Mouse (Mus musculus): Measurements from ENCODE around the gene Atp6v1fnb. TPM values are rescaled to one million over a fixed set of nuclear protein-coding genes. Genes with fewer than 3 reads are reported as not detected.

The Atp6v1fnb gene
- polyA plus RNA-seq, 1 experiment, result 0.20 TPM

DNA sequence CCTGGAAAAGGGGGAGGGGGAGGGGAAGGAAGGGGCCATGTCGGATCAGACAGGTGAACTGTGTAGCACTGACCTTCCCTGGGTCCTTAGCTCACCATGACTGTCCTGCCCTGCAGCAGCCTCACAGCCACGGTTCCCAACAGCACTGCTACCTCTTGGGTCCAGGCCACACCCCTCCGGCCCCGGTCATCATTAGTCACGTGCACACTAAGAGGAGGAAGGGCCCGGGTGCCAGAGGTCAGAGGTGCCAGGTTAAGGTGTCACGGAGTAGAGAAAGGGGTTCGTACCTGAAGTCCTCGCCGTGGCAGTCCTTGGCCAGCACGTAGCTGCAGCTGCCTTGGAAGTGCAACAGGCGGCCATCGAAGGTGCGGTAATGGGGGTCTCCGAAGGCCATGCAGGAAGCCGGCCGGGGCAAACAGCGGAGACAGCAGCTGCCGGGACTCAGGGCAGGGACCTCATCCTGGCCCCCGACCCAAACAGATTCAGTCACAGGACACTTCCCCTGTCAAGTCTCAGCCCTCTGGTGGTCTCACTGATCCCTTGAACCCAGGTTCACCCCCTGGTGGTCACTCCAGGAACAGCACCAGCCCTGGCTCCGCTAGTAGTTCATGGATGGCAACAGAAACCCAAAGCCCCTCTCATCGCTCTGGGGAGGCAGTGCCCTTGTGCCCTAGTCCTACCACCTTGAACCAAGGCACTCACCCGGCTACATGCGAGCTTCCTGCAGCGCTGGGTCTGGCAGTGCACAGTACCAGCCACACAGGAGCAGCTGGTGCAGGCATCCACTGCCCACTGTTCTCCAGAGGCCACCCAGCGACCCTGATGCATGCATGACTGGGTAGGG, 13.7 kb downstream of the Atp6v1fnb start:
- 8% methylated on average over 26 of the region's 26 CpGs for WGBS
- peaks cover 2% of the 10 kb centered on the region; the same call in 1 of the 2 replicates for H3K4me1 ChIP-seq (ENCODE audit: control insufficient read depth, insufficient read depth, low read length)
- TF ChIP-seq CTCF (IDR thresholded peaks at IDR 0.05; ENCODE audit: insufficient read depth, low read length), result peak; percentile 92
- no peak for TF ChIP-seq POLR2A (IDR thresholded peaks at IDR 0.05; ENCODE audit: borderline replicate concordance, extremely low read depth, low read depth, low read length)
- DNase-seq, result peak; percentile 64
- H3K4me3 ChIP-seq (replicated peaks; ENCODE audit: extremely low read depth, low read depth, low read length), result peak overlapping the region; percentile 52

DNA sequence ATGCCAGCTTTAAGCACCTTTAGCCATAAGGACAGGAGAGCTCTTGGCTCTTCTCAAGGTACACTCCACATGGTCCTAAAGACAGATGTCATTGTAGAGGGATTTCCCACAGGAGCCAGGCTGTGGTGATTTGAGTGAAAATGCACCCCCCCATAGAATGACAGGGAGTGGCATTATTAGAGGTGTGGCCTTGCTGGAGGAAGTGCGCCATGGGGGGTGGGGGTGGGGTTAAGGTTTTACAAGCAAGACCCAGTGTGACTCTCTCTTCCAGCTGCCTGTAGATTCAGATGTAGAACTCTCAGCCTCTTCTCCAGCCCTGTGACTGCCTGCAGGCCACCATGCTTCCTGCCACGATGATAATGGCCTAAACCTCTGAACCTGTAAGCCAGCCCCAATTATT, 14.7 kb downstream of the Atp6v1fnb start:
- DNase-seq, result no peak
- H3K4me1 ChIP-seq (ENCODE audit: control insufficient read depth, insufficient read depth, low read length), result peaks cover 2% of the 10 kb centered on the region; the same call in 1 of the 2 replicates
- WGBS, result 54% methylated on average over 2 of the region's 2 CpGs
- H3K4me3 ChIP-seq (replicated peaks; ENCODE audit: extremely low read depth, low read depth, low read length), result no peak overlapping the region
- TF ChIP-seq CTCF (IDR thresholded peaks at IDR 0.05; ENCODE audit: insufficient read depth, low read length) (no peak), POLR2A (IDR thresholded peaks at IDR 0.05; ENCODE audit: borderline replicate concordance, extremely low read depth, low read depth, low read length) (no peak)

DNA sequence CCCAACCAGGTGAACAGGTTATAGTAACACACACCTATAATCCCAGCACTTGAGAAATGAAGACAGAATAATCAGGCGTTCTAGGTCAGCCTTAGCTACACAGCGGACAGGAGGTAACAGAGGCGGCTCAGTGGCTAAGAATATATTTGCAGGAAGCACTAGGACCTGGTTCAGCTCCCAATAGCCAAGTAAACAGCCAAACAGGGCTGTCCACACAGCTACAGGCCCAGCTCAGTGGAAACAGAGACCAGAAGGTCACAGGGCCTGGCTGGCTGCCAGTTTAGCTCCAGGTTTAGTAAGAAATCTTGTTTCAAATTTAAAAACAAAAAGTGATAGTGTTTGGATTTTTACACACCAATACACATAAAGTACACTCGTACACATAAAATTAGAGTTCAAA, 22.9 kb downstream of the Atp6v1fnb start:
- Histone ChIP-seq H3K4me3 (replicated peaks; ENCODE audit: extremely low read depth, low read depth, low read length) (no peak overlapping the region), H3K4me1 (ENCODE audit: control insufficient read depth, insufficient read depth, low read length) (no peaks in the 10 kb centered on the region)
- no peak for TF ChIP-seq POLR2A (IDR thresholded peaks at IDR 0.05; ENCODE audit: borderline replicate concordance, extremely low read depth, low read depth, low read length)
- TF ChIP-seq CTCF (IDR thresholded peaks at IDR 0.05; ENCODE audit: insufficient read depth, low read length), result no peak
- 72% methylated on average over 4 of the region's 4 CpGs for WGBS
- DNase-seq, result no peak

DNA sequence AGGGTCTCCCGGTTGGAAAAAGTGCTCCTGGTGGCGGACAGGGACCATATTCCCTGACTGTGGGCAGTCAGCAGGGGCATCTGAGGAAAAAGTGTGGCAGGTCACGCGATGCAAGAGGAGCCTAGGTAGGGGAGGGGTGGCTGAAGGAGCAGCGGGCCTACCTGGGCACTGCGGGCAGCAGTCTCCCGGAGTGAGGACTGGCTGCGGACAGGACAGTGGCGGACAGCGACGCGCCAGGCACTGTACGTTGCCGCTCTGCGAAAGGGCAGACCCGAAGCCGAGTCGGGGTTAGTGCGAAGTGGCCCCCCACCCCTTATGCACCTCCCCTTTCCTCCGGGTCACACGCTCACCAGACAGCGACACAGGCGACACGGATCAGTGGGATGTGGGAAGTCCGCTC, 25.0 kb downstream of the Atp6v1fnb start:
- no peak for DNase-seq
- Histone ChIP-seq H3K4me3 (replicated peaks; ENCODE audit: extremely low read depth, low read depth, low read length) (no peak overlapping the region), H3K4me1 (ENCODE audit: control insufficient read depth, insufficient read depth, low read length) (no peaks in the 10 kb centered on the region)
- WGBS, result 32% methylated on average over 25 of the region's 25 CpGs
- TF ChIP-seq CTCF (IDR thresholded peaks at IDR 0.05; ENCODE audit: insufficient read depth, low read length), result no peak
- no peak for TF ChIP-seq POLR2A (IDR thresholded peaks at IDR 0.05; ENCODE audit: borderline replicate concordance, extremely low read depth, low read depth, low read length)

DNA sequence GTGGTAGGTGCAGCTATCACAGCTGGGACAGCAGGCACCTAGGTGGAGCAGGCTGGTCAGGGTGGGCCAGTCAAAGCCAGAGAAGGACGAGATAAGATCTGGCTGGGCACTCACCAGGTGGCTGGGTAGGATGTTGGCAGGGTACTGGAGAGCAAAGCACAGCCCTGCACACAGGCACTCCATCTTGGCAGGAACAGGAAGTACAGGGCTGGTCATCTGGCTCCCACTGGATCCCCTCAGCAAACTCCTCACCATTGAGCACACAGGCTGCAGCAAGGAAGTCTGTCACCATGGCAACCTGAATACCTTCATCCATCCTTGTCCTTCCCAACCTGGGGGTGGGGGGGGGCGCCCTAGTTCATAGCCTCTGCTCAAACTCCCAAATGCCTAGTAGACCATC, 26.6 kb downstream of the Atp6v1fnb start:
- no peak for DNase-seq
- no peak for TF ChIP-seq POLR2A (IDR thresholded peaks at IDR 0.05; ENCODE audit: borderline replicate concordance, extremely low read depth, low read depth, low read length)
- no peak for TF ChIP-seq CTCF (IDR thresholded peaks at IDR 0.05; ENCODE audit: insufficient read depth, low read length)
- Histone ChIP-seq H3K4me1 (ENCODE audit: control insufficient read depth, insufficient read depth, low read length) (no peaks in the 10 kb centered on the region), H3K4me3 (replicated peaks; ENCODE audit: extremely low read depth, low read depth, low read length) (no peak overlapping the region)
- 37% methylated on average over 2 of the region's 2 CpGs for WGBS

DNA sequence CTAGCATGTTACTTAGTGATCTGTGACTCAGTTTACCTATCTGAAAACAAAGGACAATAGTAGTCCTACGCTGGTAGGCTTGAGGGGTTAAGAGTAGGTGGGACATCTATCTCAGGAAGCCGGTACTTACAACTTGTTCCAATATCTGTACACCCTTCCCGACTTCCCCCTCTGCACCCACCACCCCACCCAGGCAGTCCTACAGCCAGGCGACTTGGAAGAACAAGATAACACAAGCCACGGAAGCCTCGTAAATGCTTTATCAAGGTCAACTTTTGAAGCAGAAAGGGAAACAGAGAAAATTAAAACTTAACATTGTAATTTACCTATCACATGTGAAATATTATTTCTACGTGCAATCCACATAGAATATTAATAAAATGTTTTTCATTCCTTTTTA, 28.9 kb downstream of the Atp6v1fnb start:
- WGBS, result 86% methylated on average over 7 of the region's 7 CpGs
- TF ChIP-seq POLR2A (IDR thresholded peaks at IDR 0.05; ENCODE audit: borderline replicate concordance, extremely low read depth, low read depth, low read length) (no peak), CTCF (IDR thresholded peaks at IDR 0.05; ENCODE audit: insufficient read depth, low read length) (no peak)
- no peaks in the 10 kb centered on the region for H3K4me1 ChIP-seq (ENCODE audit: control insufficient read depth, insufficient read depth, low read length)
- DNase-seq, result no peak
- H3K4me3 ChIP-seq (replicated peaks; ENCODE audit: extremely low read depth, low read depth, low read length), result no peak overlapping the region

DNA sequence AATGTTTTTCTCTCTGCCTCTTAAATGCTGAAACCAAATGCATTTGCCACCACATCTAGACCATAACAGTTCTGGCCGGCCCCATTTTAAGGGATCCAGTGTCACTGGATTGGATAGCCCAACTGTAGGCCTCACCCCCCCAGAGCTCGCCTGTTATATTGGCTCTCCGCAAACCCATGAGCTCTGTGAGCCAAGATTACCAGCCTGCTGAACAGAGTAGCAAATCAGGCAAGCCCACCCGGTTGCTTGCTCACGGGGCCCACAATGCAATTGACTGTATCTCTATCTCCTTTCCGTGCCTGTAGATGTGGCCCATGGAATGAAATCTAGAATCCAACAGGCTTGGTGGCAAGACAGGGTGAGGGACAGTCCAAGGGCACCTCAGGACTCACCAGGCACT, 29.6 kb downstream of the Atp6v1fnb start:
- H3K4me1 ChIP-seq (ENCODE audit: control insufficient read depth, insufficient read depth, low read length), result no peaks in the 10 kb centered on the region
- WGBS, result 92% methylated on average over 6 of the region's 6 CpGs
- no peak overlapping the region for H3K4me3 ChIP-seq (replicated peaks; ENCODE audit: extremely low read depth, low read depth, low read length)
- TF ChIP-seq POLR2A (IDR thresholded peaks at IDR 0.05; ENCODE audit: borderline replicate concordance, extremely low read depth, low read depth, low read length), result no peak
- no peak for TF ChIP-seq CTCF (IDR thresholded peaks at IDR 0.05; ENCODE audit: insufficient read depth, low read length)
- no peak for DNase-seq

DNA sequence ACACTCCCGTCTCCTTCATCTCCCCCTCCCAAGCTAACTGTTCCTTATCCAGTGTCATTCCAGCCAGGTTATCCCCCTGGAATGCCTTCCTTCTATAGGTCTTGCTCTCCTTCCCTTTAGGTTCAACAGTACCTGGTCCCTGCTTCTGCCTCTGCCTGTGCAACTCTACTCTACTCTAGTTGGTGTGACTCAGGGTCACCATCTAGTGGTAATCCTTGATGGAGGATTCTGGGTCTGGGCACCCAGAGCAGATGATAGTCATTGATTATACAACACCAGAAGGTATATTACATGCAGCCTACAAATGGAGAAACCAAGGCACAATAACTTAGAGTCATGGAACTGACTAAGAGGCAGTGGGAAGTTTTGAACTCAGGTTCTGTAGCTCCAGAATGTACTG, 30.4 kb downstream of the Atp6v1fnb start:
- no peak for DNase-seq
- Histone ChIP-seq H3K4me3 (replicated peaks; ENCODE audit: extremely low read depth, low read depth, low read length) (no peak overlapping the region), H3K4me1 (ENCODE audit: control insufficient read depth, insufficient read depth, low read length) (no peaks in the 10 kb centered on the region)
- TF ChIP-seq POLR2A (IDR thresholded peaks at IDR 0.05; ENCODE audit: borderline replicate concordance, extremely low read depth, low read depth, low read length) (no peak), CTCF (IDR thresholded peaks at IDR 0.05; ENCODE audit: insufficient read depth, low read length) (no peak)
- 90% methylated on average over 1 of the region's 1 CpGs for WGBS

DNA sequence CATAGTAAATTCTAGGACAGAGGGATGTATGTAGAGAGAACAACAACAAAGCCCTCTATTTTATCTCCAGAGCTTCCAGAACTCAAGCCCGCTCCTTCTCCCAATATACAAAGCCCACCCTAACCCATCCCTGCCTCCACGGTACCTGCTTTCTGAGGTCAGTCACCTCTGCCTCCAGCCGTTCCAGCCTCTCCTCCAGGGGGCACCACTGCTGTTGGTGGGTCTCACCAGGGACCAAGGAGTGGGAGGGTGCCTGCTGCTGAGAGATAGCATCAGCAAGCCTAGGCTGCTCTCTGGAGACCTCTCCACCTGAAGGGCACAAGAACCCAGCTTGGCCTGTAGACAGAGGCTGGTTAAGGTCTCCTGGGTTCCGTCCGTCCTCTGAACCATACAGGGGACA, 34.3 kb downstream of the Atp6v1fnb start:
- TF ChIP-seq POLR2A (IDR thresholded peaks at IDR 0.05; ENCODE audit: borderline replicate concordance, extremely low read depth, low read depth, low read length), result no peak
- TF ChIP-seq CTCF (IDR thresholded peaks at IDR 0.05; ENCODE audit: insufficient read depth, low read length), result no peak
- Histone ChIP-seq H3K4me3 (replicated peaks; ENCODE audit: extremely low read depth, low read depth, low read length) (no peak overlapping the region), H3K4me1 (ENCODE audit: control insufficient read depth, insufficient read depth, low read length) (no peaks in the 10 kb centered on the region)
- no peak for DNase-seq
- 92% methylated on average over 5 of the region's 5 CpGs for WGBS

DNA sequence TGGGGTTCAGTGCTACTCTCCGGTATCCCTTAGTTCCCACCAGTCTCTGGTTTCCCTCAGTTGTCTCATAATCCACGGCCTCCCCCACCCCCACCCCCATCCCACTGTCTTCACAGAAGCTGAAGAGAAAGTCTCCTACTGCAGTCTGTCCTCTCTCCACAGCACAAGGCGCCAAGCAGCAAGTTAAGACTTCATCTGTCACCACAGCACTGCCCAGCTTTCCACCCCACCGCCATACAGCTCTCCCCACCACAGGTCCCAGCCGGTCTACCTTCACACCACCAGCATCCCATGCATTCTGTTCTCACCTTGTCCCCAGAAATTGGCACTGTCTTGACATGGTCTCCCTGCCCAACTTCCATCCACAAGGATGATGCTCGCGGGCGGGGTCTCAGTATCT, 35.6 kb downstream of the Atp6v1fnb start:
- H3K4me1 ChIP-seq (ENCODE audit: control insufficient read depth, insufficient read depth, low read length), result no peaks in the 10 kb centered on the region
- no peak overlapping the region for H3K4me3 ChIP-seq (replicated peaks; ENCODE audit: extremely low read depth, low read depth, low read length)
- TF ChIP-seq CTCF (IDR thresholded peaks at IDR 0.05; ENCODE audit: insufficient read depth, low read length), result no peak
- TF ChIP-seq POLR2A (IDR thresholded peaks at IDR 0.05; ENCODE audit: borderline replicate concordance, extremely low read depth, low read depth, low read length), result no peak
- 40% methylated on average over 8 of the region's 8 CpGs for WGBS
- DNase-seq, result no peak
